Mouse (Mus musculus) testis, adult 2 months (tissue): ENCODE data around the gene Coro2a. TPM values are rescaled to one million over a fixed set of nuclear protein-coding genes. Genes with fewer than 3 reads are reported as not detected.
"Not testable (repeated sequence)": the region's sequence is repeated elsewhere in the genome, so short reads cannot be mapped to it uniquely, and the experiment has no call there.

Experiments used
- H3K27ac ChIP-seq: fragments of 200-500 bp; 2 replicates; pipeline ENCODE4 v1.5.1; 2012; ENCODE audit warnings: low read depth, low read length; ENCODE audit not compliant: control insufficient read depth, insufficient read depth
- H3K27me3 ChIP-seq: fragments of 200-500 bp; 2 replicates; pipeline ENCODE4 v1.6.1; 2012; ENCODE audit warnings: mild to moderate bottlenecking, low read length, moderate library complexity; ENCODE audit not compliant: control insufficient read depth, insufficient read depth
- H3K36me3 ChIP-seq: fragments of 200-500 bp; 2 replicates; pipeline ENCODE4 v1.6.1; 2012; ENCODE audit warnings: mild to moderate bottlenecking, low read length; ENCODE audit not compliant: control insufficient read depth, insufficient read depth
- H3K4me1 ChIP-seq: fragments of 200-500 bp; 2 replicates; pipeline ENCODE4 v1.6.1; 2012; ENCODE audit warnings: low read length; ENCODE audit not compliant: control insufficient read depth, insufficient read depth
- H3K4me3 ChIP-seq: fragments of 200-500 bp; 2 replicates; pipeline ENCODE4 v1.5.1; 2012; ENCODE audit warnings: low read depth, mild to moderate bottlenecking, low read length, moderate library complexity, mixed read lengths; ENCODE audit not compliant: control insufficient read depth
- CTCF ChIP-seq: fragments of 200-500 bp; IDR thresholded peaks from 2 replicates; pipeline ENCODE4 v1.5.1; 2012; ENCODE audit warnings: low read depth, mild to moderate bottlenecking, inconsistent platforms, low read length, moderate library complexity; ENCODE audit not compliant: control insufficient read depth, insufficient read depth, insufficient replicate concordance
- POLR2A ChIP-seq: fragments of 200-500 bp; IDR thresholded peaks from 2 replicates; pipeline ENCODE4 v1.6.1; 2012; ENCODE audit warnings: low read depth, mild to moderate bottlenecking, inconsistent platforms, low read length, moderate library complexity; ENCODE audit not compliant: control insufficient read depth
- polyA plus RNA-seq: library from polyadenylated mRNA; depleted of rRNA; stranded (reverse); fragments of >200 nt; gene quantifications from 2 replicates; pipeline ENCODE4 v1.2.3, GENCODE M21; 2012

Coro2a gene
- polyA plus RNA-seq, 1 experiment = 139 TPM

DNA sequence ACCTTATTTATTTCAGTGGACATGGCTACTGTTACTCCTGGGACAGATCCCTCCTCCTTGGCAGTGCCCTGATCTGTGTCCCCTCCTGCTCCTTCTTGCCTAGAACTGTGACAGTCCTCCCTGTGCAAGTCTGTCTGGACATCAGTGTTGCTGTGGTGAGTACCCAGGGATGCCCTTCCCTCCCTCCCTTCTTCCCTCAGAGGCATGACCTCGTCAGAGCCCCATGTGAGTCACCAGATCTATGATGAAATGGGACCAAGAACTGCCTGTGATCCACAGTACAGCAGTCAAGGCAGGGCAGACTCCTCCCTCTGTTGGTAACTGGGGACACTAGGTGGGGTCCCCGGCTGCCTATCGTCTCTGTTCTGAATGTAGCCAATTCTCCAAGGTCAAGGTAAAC is 5.6 kb upstream of the Coro2a start:
- Histone ChIP-seq H3K36me3 (no peaks in the 10 kb centered on the region), H3K4me1 (no peaks in the 10 kb centered on the region), H3K27ac (no peak overlapping the region), H3K4me3 (no peak overlapping the region), H3K27me3 (no peaks in the 10 kb centered on the region)
- no peak for TF ChIP-seq POLR2A
- TF ChIP-seq CTCF = no peak

DNA sequence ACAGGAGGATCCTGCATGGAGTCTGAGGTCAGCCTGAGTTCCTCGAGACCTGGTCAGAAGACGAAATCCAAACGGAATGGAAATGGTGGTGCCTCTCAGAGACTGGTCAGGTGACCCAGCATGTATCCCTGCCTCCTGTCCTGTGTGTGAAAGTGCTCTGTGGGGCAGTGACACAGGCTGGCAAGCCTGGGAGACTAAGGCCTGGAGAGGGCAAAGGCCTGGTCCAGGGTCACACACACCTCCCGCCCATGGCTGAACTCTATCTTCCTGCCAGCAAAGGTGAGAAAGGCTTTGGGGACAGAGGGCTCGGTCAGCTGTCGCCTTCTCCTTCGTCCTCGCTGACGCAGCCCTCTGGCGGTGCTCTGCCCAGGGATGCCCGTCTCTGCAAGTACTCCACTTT is 3.4 kb upstream of the Coro2a start:
- Histone ChIP-seq H3K4me3 (no peak overlapping the region), H3K36me3 (no peaks in the 10 kb centered on the region), H3K27me3 (no peaks in the 10 kb centered on the region), H3K27ac (no peak overlapping the region), H3K4me1 (no peaks in the 10 kb centered on the region; the same call in 1 of the 2 replicates)
- TF ChIP-seq POLR2A (no peak), CTCF (no peak)

DNA sequence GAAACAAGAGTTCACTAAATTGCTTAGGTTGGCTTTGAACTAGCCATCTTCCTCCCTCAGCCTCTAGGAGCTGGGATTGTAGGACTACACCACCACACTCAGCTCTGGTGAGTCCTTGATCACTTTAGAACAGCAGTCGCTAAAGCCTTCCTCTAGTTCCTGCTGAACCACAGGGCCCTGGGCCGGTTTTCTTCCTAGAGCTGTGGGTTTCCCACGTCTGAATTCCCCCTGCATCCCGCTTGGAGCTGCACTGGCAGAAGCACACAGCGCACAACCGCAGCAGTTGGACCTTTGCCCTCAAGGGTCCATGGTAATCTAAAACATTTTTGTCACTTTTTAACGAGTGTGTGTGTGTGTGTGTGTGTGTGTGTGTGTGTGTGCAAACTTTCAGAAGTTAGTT is 702 bp upstream of the Coro2a start:
- TF ChIP-seq POLR2A (no peak), CTCF (no peak)
- H3K4me3 ChIP-seq = no peak overlapping the region
- no peak overlapping the region for H3K27ac ChIP-seq
- H3K27me3 ChIP-seq = no peaks in the 10 kb centered on the region
- H3K36me3 ChIP-seq = no peaks in the 10 kb centered on the region
- peaks cover 8% of the 10 kb centered on the region for H3K4me1 ChIP-seq

DNA sequence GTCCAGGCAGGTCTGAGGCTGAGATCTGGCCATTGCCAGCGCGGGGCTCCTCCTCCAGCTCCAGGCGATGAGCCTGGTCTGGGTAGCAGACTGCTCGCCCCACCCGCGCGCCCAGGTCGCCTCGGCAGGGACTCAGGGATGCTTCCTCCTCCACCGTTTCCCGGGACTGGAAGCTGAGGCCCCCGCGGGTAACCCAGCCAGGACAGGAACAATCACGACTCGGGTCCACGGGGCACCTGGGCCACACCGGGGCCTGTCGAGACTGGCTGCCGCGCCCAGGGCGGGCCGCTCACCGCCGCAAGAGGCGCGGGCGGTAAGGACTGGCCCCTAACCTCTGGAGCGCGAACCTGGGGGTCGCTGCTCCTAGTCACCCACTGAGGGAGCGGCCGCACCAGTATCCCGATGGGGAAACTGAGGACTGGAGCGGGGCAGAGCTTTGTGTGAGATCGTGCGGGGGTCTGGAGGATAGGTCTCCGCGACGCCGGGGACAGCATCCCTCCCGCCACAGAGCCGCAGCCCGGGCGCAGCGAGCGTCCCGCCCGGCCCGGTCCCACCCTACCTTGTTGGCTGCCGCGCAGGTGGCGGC is 651 bp downstream of the Coro2a start:
- TF ChIP-seq POLR2A (no peak), CTCF (no peak)
- no peaks in the 10 kb centered on the region for H3K27me3 ChIP-seq
- H3K27ac ChIP-seq = no peak overlapping the region

DNA sequence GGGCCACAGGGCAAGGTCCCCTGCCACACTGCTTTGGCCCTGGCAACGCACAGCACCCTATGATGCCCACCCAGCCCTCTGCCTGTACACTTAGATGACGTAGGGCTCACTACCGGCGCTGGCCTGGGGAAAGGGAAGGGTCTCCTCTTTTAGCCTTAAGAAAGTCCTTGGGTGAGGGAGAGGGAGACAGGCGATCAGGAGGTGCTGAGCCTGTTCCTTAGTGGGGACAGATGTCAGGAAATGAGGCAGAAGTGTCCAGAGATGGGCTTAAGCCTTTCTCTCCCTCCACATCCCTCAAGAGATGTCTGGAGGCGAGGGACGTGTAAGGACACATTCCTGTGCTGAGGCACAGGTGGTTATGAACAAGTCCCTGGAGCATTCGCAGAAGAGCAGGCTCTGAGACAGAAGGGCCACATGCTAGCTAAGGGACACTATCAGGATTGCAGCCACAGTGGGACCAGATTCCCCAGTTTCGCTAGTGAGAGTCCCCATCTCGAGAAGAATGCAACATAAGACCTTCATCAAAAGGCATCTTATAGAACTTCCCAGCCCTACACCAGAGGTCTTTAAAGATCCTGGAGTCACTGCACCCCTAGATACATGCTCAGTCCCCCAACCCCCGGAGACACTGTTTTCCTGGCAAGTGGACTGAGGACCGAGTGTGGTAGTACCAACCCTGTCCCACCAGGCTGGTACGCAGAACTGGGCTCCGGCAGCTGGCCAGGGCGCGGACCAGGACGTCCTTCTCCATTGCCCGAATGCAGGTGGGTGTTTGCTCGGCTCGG is 1.3 kb downstream of the Coro2a start:
- Histone ChIP-seq H3K27me3 (no peaks in the 10 kb centered on the region), H3K36me3 (no peaks in the 10 kb centered on the region), H3K4me3 (peak overlapping the region; percentile 73), H3K27ac (no peak overlapping the region), H3K4me1 (peaks cover 18% of the 10 kb centered on the region)
- TF ChIP-seq POLR2A = no peak
- no peak for TF ChIP-seq CTCF

More for the DNA sequence above, 651 bp downstream of the Coro2a start:
- Histone ChIP-seq H3K4me1 (peaks cover 14% of the 10 kb centered on the region), H3K4me3 (peak overlapping the region; percentile 73), H3K36me3 (no peaks in the 10 kb centered on the region)

DNA sequence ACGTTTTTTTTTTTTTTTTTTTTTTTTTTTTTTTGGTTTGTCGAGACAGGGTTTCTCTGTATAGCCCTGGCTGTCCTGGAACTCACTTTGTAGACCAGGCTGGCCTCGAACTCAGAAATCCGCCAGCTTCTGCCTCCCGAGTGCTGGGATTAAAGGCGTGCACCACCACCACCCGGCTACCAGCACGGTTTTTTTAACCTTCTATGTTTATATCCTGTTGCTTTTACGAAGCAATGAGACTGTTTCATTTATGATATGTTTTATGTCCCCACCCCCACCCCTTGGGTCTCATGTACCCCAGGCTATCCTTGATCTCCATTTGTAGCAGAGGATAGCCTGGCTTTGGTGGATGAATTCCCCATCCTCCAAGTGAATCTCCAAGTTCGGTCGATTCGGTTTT is 2.4 kb downstream of the Coro2a start:
- not testable (repeated sequence) for H3K27me3 ChIP-seq, H3K36me3 ChIP-seq, H3K4me3 ChIP-seq, H3K27ac ChIP-seq
- peaks cover 18% of the 10 kb centered on the region for H3K4me1 ChIP-seq

DNA sequence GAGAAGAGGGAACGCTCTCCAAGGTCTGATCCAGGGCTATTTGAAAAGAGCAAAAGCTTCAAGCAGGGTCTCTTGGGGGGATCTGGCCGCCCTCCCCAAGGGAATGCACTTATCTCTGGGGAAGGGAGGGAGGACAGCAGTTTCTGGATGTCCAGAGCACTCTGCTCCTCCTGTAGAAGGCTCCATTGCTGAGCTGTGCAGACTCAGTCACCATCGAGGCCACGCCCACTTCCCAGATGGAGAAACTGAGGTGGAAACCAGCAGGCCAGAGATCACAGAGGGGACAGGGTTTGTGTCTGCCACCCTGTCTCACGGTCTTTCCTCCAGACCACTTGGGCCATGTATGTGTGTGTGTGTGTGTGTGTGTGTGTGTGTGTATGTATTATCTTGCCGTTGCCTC is 3.0 kb downstream of the Coro2a start:
- Histone ChIP-seq H3K27me3 (no peaks in the 10 kb centered on the region), H3K36me3 (no peaks in the 10 kb centered on the region), H3K4me1 (peaks cover 18% of the 10 kb centered on the region), H3K4me3 (no peak overlapping the region), H3K27ac (no peak overlapping the region)
- no peak for TF ChIP-seq CTCF

DNA sequence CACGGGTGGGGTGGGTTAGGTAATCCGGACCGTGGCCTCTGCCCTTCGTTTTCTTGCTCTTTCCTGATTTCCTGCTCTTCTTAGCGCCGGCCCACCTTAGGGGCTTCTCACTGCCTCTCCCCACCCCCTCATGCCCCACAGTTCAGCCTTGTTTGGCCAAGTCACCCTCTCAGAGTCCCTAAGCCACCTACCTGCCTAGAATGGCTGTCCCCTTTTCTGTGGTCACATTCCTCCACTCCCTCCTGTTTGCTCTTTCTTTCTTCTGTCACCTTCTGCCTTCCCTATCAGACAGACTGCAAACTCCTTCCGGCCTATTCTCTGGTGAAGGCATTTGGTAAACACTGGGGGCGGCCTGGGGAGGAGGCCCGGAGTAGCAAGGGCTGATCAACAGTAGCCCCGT is 3.9 kb downstream of the Coro2a start:
- TF ChIP-seq POLR2A (no peak), CTCF (no peak)
- peak overlapping the region; percentile 30; the same call in 1 of the 2 replicates for H3K27ac ChIP-seq
- H3K27me3 ChIP-seq = no peaks in the 10 kb centered on the region
- H3K36me3 ChIP-seq = no peaks in the 10 kb centered on the region
- H3K4me3 ChIP-seq = no peak overlapping the region
- peaks cover 18% of the 10 kb centered on the region for H3K4me1 ChIP-seq
